Mouse (Mus musculus) cerebellum, adult 2 months (tissue): ENCODE data around the gene Hoxa9.

ENCODE experiments used
- CTCF ChIP-seq: fragments of 200-500 bp; IDR thresholded peaks from 2 replicates; pipeline ENCODE4 v1.5.1; 2011; ENCODE audit warnings: low read depth, mild to moderate bottlenecking, control low read depth, low read length, moderate library complexity, borderline replicate concordance; ENCODE audit not compliant: insufficient read depth
- POLR2A ChIP-seq: fragments of 200-500 bp; IDR thresholded peaks from 2 replicates; pipeline ENCODE4 v1.6.1; 2011; ENCODE audit warnings: low read length, control low read depth, borderline replicate concordance; ENCODE audit not compliant: insufficient read depth

- TF ChIP-seq CTCF: no peak
- no peak for TF ChIP-seq POLR2A
These were observed 18.3 kb downstream of the Hoxa9 start for GRCm38 (mm10) chr6:52212556-52213118.
